Mouse (Mus musculus) embryonic fibroblast, embryonic 13.5 days (primary cell): ENCODE results near the gene Foxk1. TPM values are rescaled to one million over a fixed set of nuclear protein-coding genes. Genes with fewer than 3 reads are reported as not detected.

ENCODE experiments used
- H3K27ac ChIP-seq: 2 replicates; pipeline ENCODE4 v1.5.1; 2012; ENCODE audit warnings: low read length, control low read depth, inconsistent platforms; ENCODE audit not compliant: insufficient read depth
- H3K4me1 ChIP-seq: 2 replicates; pipeline ENCODE4 v1.6.1; 2011; ENCODE audit warnings: low read length; ENCODE audit not compliant: control insufficient read depth, insufficient read depth
- H3K4me3 ChIP-seq: 2 replicates; pipeline ENCODE4 v1.5.1; 2011; ENCODE audit warnings: mild to moderate bottlenecking, control low read depth, low read length; ENCODE audit not compliant: insufficient read depth
- CTCF ChIP-seq: IDR thresholded peaks from 2 replicates; pipeline ENCODE4 v1.5.1; 2011; ENCODE audit warnings: mild to moderate bottlenecking, control low read depth, low read length, moderate library complexity, borderline replicate concordance; ENCODE audit not compliant: insufficient read depth
- POLR2A ChIP-seq: IDR thresholded peaks from 2 replicates; pipeline ENCODE4 v1.6.1; 2011; ENCODE audit warnings: low read depth, mild to moderate bottlenecking, control low read depth, low read length, moderate library complexity
- polyA plus RNA-seq: library from polyadenylated mRNA; stranded (reverse); fragments of >200 nt; gene quantifications from 2 replicates; pipeline ENCODE4 v1.2.4, GENCODE M21; 2011; ENCODE audit warnings: low read depth; ENCODE audit not compliant: missing spikeins, insufficient read length

Gene Foxk1
- polyA plus RNA-seq, 1 experiment = 38.3 TPM

DNA sequence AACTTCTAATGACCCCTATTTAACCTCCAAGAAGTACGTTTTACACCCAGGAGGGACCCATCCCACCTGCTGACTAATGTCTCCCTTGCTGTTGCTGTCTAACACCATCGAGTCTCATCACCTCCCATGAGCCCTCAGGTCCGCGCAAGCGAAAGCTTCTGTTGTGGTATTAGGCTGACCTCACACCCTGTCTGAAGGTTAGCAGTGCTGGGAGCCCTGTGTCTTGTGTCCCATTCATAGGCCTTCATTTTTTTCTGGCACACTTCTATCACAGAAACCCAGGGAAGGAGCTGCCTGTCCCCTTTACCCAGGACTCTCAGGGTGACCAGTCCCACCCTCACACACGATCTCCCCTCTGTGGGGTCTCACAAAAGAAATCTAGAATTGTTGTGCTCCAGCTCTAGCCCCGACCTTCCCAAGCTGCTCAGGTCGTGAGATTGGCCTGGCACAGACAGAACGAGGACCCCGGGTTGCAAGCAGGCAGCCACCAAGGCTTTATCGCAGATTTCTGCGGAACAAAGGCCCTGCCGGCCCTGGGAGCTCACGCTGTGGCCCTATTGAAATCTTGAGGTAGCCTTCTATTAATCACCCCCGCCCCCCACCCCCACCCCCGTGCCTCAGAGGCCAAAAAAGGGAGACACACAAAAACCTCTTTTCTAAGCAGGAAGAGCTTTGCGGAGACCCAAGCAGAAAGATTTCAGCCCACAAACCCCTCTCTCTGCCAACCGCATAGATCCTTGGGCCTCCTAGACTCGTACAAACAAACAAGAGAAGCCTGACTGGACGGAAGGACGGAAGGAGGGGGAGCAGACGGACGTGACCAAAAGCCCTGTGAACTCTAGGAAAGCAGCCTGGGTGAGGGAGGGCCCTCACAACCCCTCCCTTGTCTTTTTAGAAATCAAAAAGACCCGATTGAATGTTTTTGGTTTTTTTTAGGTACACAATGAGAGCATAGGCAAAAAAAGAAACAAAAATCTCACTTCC is 29.8 kb upstream of the Foxk1 start:
- peak overlapping the region; percentile 60 for H3K27ac ChIP-seq
- TF ChIP-seq POLR2A (no peak), CTCF (no peak)
- H3K4me3 ChIP-seq = no peak overlapping the region
- peaks cover 10% of the 10 kb centered on the region for H3K4me1 ChIP-seq

- Histone ChIP-seq H3K4me1 (peaks cover 5% of the 10 kb centered on the region; the same call in 1 of the 2 replicates), H3K27ac (peak overlapping the region; percentile 12; the same call in 1 of the 2 replicates), H3K4me3 (no peak overlapping the region)
- no peak for TF ChIP-seq POLR2A
- TF ChIP-seq CTCF = no peak
Measured at GRCm38 (mm10) chr5:142372207-142372606, 29.1 kb upstream of the Foxk1 start.

DNA sequence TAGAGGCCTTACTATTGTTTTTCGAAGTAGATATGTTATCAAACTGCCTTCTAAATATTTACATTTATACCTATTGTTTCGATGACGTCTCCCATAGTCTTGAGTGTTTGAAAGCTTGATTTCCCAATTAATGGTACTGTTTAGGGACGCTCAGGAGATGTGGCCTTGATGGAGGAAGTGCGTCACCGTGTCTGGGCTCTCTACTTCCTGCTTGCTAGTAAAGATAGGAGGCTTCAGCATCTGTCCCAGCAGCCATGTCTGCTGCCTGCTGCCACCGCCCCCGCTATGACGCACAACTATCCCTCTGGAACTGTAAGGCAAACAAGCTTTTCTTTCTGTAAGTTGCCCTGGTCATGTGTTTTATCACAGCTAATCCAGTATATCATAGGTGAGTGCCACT is 27.0 kb upstream of the Foxk1 start:
- TF ChIP-seq CTCF = no peak
- TF ChIP-seq POLR2A = no peak
- H3K27ac ChIP-seq = no peak overlapping the region
- peaks cover 2% of the 10 kb centered on the region; the same call in 1 of the 2 replicates for H3K4me1 ChIP-seq
- no peak overlapping the region for H3K4me3 ChIP-seq

DNA sequence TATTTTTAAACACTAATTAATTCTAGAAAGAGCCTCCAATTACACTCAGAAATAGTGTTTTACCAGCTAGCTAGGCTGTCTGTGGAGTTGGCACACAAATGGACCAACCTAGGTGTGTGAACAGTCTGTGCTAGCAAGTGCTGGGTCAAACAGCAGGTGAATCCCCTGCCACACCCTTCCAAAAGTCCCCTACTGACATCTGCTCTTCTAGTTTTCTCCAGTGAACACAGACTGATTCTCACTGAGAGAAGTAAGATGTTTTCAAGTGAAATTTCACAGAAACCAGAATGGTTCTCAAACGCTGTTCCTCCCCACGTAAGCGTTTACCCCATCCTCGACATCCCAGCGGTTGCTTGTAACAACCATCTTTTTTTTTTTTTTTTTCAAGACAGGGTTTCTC is 25.7 kb upstream of the Foxk1 start:
- no peak for TF ChIP-seq CTCF
- TF ChIP-seq POLR2A = no peak
- Histone ChIP-seq H3K4me3 (no peak overlapping the region), H3K27ac (no peak overlapping the region), H3K4me1 (peaks cover 7% of the 10 kb centered on the region)

GRCm38 (mm10) chr5:142376071-142376470 is 25.2 kb upstream of the Foxk1 start:
- no peak for TF ChIP-seq CTCF
- no peak for TF ChIP-seq POLR2A
- no peak overlapping the region for H3K27ac ChIP-seq
- H3K4me1 ChIP-seq = peaks cover 7% of the 10 kb centered on the region
- no peak overlapping the region for H3K4me3 ChIP-seq

- Histone ChIP-seq H3K27ac (no peak overlapping the region), H3K4me3 (no peak overlapping the region), H3K4me1 (peaks cover 5% of the 10 kb centered on the region; the same call in 1 of the 2 replicates)
- no peak for TF ChIP-seq POLR2A
- TF ChIP-seq CTCF = no peak
Measured at GRCm38 (mm10) chr5:142378068-142378467, 23.2 kb upstream of the Foxk1 start.

- Histone ChIP-seq H3K4me3 (no peak overlapping the region), H3K4me1 (peaks cover 7% of the 10 kb centered on the region; the same call in 1 of the 2 replicates), H3K27ac (peak overlapping the region; percentile 95)
- peak; percentile 23; the same call in 1 of the 2 replicates for TF ChIP-seq POLR2A
- TF ChIP-seq CTCF = no peak
Measured at GRCm38 (mm10) chr5:142380491-142380890, 20.8 kb upstream of the Foxk1 start.

DNA sequence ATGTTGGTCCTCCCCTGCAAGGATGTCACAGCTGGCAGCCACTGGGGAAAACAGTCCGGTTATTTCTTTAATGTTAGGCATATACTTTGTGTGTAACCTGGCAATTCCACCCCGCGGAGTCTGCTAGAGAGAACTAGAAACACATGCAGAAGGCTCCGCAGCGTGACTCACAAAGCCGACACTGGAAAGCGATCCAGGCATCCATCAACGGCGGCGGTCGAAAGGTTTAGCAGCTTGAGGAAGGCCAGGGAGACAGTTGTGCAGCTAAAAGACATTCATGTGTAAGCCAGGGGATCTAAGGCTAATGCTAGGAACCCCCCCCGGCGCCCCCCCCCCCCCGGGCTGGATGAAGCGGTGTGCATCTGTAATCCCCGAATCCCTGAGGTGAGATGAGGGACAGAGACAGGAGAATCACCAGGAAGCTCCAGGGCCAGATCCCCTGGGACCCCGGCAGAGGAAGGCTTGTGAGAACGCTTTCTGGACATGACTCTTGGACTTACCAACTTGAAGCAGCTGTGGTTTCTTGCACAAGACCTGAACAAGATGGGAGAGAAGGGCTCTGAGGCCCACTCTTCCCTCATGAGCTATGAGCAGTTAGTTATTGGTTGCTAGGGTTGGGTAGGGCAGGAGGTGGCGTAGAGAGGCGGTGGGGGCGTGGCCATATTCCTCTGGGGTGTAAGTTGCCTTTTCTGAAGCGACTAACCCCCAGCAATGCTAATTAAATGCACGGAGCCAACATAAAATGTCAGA is 16.2 kb upstream of the Foxk1 start:
- Histone ChIP-seq H3K4me1 (peaks cover 11% of the 10 kb centered on the region), H3K4me3 (no peak overlapping the region), H3K27ac (peak overlapping the region; percentile 93)
- TF ChIP-seq CTCF (no peak), POLR2A (no peak)

DNA sequence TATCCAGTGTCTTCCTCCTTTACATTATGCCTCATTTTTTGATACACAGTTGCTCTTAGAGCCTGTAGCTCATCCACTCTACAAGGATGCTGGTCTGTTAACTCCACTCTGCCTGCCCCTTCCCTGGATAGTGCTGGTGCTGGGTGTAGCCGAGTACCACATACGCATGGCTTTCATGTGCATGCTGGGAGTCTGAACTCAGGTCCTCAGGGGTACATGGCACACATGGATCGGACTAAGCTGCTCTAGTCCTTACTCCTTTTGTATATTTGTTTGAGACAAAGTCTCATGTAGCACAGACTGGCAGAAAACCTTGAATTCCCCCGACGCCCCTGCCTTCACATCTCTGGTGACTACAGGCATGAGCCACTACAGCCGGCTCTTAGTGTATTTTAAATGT is 15.0 kb upstream of the Foxk1 start:
- Histone ChIP-seq H3K4me1 (peaks cover 11% of the 10 kb centered on the region), H3K4me3 (no peak overlapping the region), H3K27ac (peak overlapping the region; percentile 93)
- TF ChIP-seq CTCF (no peak), POLR2A (no peak; the same call in 1 of the 2 replicates)
